Comparison of ENCODE assay signal across 8 mouse cellular contexts in the genomic region with DNA sequence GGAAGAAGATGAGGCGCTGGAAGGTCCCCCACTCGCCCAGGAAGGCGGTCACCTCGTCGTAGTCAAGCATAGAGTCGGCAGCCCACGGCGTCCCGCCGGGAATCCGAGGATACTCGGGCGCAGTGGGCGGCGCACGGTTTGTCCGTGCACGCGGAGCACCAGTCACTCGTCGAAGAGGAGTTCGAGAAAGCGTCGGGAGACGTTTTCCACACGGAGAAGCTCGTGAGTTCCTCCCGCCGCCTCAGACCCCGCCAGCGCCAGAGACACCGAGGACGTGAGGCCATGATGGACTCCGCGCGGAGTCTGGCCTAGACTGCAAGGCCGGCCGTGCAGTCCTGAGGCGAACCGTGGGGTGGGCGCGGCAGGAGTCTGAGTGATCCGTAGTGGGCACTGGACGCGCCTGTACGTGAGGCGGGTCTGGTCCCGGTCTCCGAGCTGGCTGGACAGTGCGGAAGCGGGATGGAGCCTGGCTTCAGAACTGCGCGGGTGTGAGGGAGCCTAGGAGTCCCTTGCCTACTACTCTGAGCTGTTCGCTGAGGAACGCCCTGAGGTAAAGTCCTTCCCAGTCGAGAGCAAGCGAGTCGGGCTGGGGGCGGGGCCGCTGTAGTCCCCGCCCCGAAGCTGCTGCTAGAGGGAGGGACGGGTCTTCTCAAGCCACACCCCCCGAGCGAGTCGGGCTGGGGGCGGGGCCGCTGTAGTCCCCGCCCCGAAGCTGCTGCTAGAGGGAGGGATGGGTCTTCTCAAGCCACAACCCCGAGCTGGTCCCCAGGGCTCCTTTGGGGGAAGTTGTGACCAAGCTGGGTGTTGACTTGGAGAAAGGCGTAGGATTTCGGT. TPM values are rescaled to one million over a fixed set of nuclear protein-coding genes. Genes with fewer than 3 reads are reported as not detected.
DNase-seq lines count a peak whose midpoint lies in the region; ATAC-seq and TF ChIP-seq lines count a peak whose summit lies in the region.

A gene (minus strand): TSS at position 545 of the 834 bp plus-strand sequence.

- no peak for TF ChIP-seq CTCF in E14TG2a.4 (conservative IDR thresholded peaks at IDR 0.05; ENCODE audit: low read length)
- no peak for TF ChIP-seq CTCF in liver, postnatal 0 days (IDR thresholded peaks at IDR 0.05; ENCODE audit: low read depth)
- no peak for TF ChIP-seq CTCF in testis, adult 2 months (IDR thresholded peaks at IDR 0.05; ENCODE audit: control insufficient read depth, insufficient read depth, insufficient replicate concordance, low read depth, low read length)

- WGBS in forebrain, embryonic 11.5 days, result 1% methylated on average over 73 of the region's 73 CpGs
- WGBS in heart, embryonic 16.5 days, result 2% methylated on average over 73 of the region's 73 CpGs
- under 1% methylated on average over 72 of the region's 73 CpGs for WGBS in liver, postnatal 0 days (ENCODE audit: insufficient replicate concordance)
- 2% methylated on average over 73 of the region's 73 CpGs for WGBS in neural tube, embryonic 13.5 days

- ATAC-seq in forebrain, embryonic 11.5 days (replicated peaks; ENCODE audit: low FRiP score), result peak; percentile 92
- peak; percentile 91 for ATAC-seq in heart, embryonic 16.5 days (replicated peaks; ENCODE audit: extremely low read depth, insufficient read depth, low FRiP score)
- ATAC-seq in liver, postnatal 0 days, result peak; percentile 95
- ATAC-seq in neural tube, embryonic 13.5 days (ENCODE audit: low read depth), result peak; percentile 96

- H3K27ac ChIP-seq in forebrain, embryonic 11.5 days (ENCODE audit: low read depth, low read length), result no peak within 1 kb of the TSS
- no peak within 1 kb of the TSS for H3K27ac ChIP-seq in heart, embryonic 16.5 days (ENCODE audit: low read length)
- no peak within 1 kb of the TSS for H3K27ac ChIP-seq in liver, postnatal 0 days (ENCODE audit: low read depth)
- H3K27ac ChIP-seq in neural tube, embryonic 13.5 days (replicated peaks), result no peak within 1 kb of the TSS
- H3K27ac ChIP-seq in testis, adult 2 months (ENCODE audit: control insufficient read depth, insufficient read depth, low read depth, low read length), result peak within 1 kb of the TSS; percentile 84

- H3K9me3 ChIP-seq in E14TG2a.4 (ENCODE audit: low read length), result no peaks in the 10 kb centered on the region
- no peaks in the 10 kb centered on the region for H3K9me3 ChIP-seq in forebrain, embryonic 11.5 days (ENCODE audit: control insufficient read depth, low read length)
- no peaks in the 10 kb centered on the region for H3K9me3 ChIP-seq in heart, embryonic 16.5 days (replicated peaks; ENCODE audit: control insufficient read depth, low read length)
- no peaks in the 10 kb centered on the region for H3K9me3 ChIP-seq in liver, postnatal 0 days (ENCODE audit: low read length)
- no peaks in the 10 kb centered on the region for H3K9me3 ChIP-seq in neural tube, embryonic 13.5 days

- H3K4me3 ChIP-seq in E14TG2a.4 (replicated peaks; ENCODE audit: low read length), result peak within 1 kb of the TSS; percentile 90
- peak within 1 kb of the TSS; percentile 55 for H3K4me3 ChIP-seq in forebrain, embryonic 11.5 days (ENCODE audit: low read depth, low read length)
- H3K4me3 ChIP-seq in heart, embryonic 16.5 days (ENCODE audit: low read length), result peak within 1 kb of the TSS; percentile 63
- H3K4me3 ChIP-seq in liver, postnatal 0 days (ENCODE audit: low read depth, low read length), result peak within 1 kb of the TSS; percentile 59
- peak within 1 kb of the TSS; percentile 58 for H3K4me3 ChIP-seq in neural tube, embryonic 13.5 days
- peak within 1 kb of the TSS; percentile 99 for H3K4me3 ChIP-seq in testis, adult 2 months (ENCODE audit: control insufficient read depth, low read depth, low read length)

- DNase-seq in c-Kit-positive CD71-positive TER-119-negative erythroid progenitor cells, embryonic 14.5 days (ENCODE audit: low read depth), result peak; percentile 73
- peak; percentile 89 for DNase-seq in forebrain, embryonic 11.5 days (ENCODE audit: low spot score)
- peak; percentile 80 to 90 for DNase-seq in kidney, postnatal 25 days
- peak; percentile 91 for DNase-seq in liver, postnatal 0 days

- peak within 1 kb of the TSS; percentile 93 for H3K4me2 ChIP-seq in forebrain, embryonic 11.5 days (ENCODE audit: low read depth, low read length, severe bottlenecking)
- peak within 1 kb of the TSS; percentile 92 for H3K4me2 ChIP-seq in heart, embryonic 16.5 days (ENCODE audit: low read depth, low read length)
- H3K4me2 ChIP-seq in liver, postnatal 0 days (ENCODE audit: low read depth, low read length), result peak within 1 kb of the TSS; percentile 98
- peak within 1 kb of the TSS; percentile 85 for H3K4me2 ChIP-seq in neural tube, embryonic 13.5 days

- peak within 1 kb of the TSS; percentile 63 for H3K9ac ChIP-seq in forebrain, embryonic 11.5 days (ENCODE audit: low read length)
- peak within 1 kb of the TSS; percentile 70 for H3K9ac ChIP-seq in heart, embryonic 16.5 days (ENCODE audit: low read length)
- peak within 1 kb of the TSS; percentile 67 for H3K9ac ChIP-seq in liver, postnatal 0 days (replicated peaks)
- H3K9ac ChIP-seq in neural tube, embryonic 13.5 days, result peak within 1 kb of the TSS; percentile 69

- TF ChIP-seq EP300 in liver, postnatal 0 days (IDR thresholded peaks at IDR 0.05; ENCODE audit: low read depth), result no peak

- H3K36me3 ChIP-seq in E14TG2a.4 (ENCODE audit: insufficient read depth, low read length), result no peaks in the 10 kb centered on the region
- no peaks in the 10 kb centered on the region for H3K36me3 ChIP-seq in forebrain, embryonic 11.5 days (ENCODE audit: control insufficient read depth, insufficient read depth, low read length)
- no peaks in the 10 kb centered on the region for H3K36me3 ChIP-seq in heart, embryonic 16.5 days (ENCODE audit: control insufficient read depth, insufficient read depth)
- peaks cover 10% of the 10 kb centered on the region; the same call in 1 of the 2 replicates for H3K36me3 ChIP-seq in liver, postnatal 0 days (replicated peaks; ENCODE audit: insufficient read depth, low read length)
- H3K36me3 ChIP-seq in neural tube, embryonic 13.5 days, result no peaks in the 10 kb centered on the region
- H3K36me3 ChIP-seq in testis, adult 2 months (ENCODE audit: control insufficient read depth, insufficient read depth, low read length), result no peaks in the 10 kb centered on the region

- peak; percentile 67 for TF ChIP-seq POLR2A in testis, adult 2 months (IDR thresholded peaks at IDR 0.05; ENCODE audit: control insufficient read depth, low read depth, low read length)

- peaks cover 16% of the 10 kb centered on the region for H3K4me1 ChIP-seq in E14TG2a.4 (replicated peaks; ENCODE audit: low read depth, low read length)
- no peaks in the 10 kb centered on the region for H3K4me1 ChIP-seq in forebrain, embryonic 11.5 days (replicated peaks; ENCODE audit: control insufficient read depth, insufficient read depth, low read length)
- no peaks in the 10 kb centered on the region; the same call in 1 of the 2 replicates for H3K4me1 ChIP-seq in heart, embryonic 16.5 days (ENCODE audit: control insufficient read depth, insufficient read depth, low read length)
- H3K4me1 ChIP-seq in liver, postnatal 0 days (ENCODE audit: insufficient read depth), result peaks cover 11% of the 10 kb centered on the region
- H3K4me1 ChIP-seq in neural tube, embryonic 13.5 days (replicated peaks), result peaks cover 6% of the 10 kb centered on the region; the same call in 1 of the 2 replicates
- peaks cover 3% of the 10 kb centered on the region; the same call in 1 of the 2 replicates for H3K4me1 ChIP-seq in testis, adult 2 months (ENCODE audit: control insufficient read depth, insufficient read depth, low read length)

- peaks cover 35% of the 10 kb centered on the region for H3K27me3 ChIP-seq in E14TG2a.4 (ENCODE audit: insufficient read depth, low read length)
- no peaks in the 10 kb centered on the region; the same call in 1 of the 2 replicates for H3K27me3 ChIP-seq in forebrain, embryonic 11.5 days (ENCODE audit: control insufficient read depth, insufficient read depth, low read length)
- H3K27me3 ChIP-seq in heart, embryonic 16.5 days (ENCODE audit: control insufficient read depth, insufficient read depth, low read length), result no peaks in the 10 kb centered on the region
- H3K27me3 ChIP-seq in liver, postnatal 0 days (ENCODE audit: insufficient read depth, low read length), result 0 out of 2 replicates have a peak, but pooled peaks cover 2% of the 10 kb centered on the region
- peaks cover 21% of the 10 kb centered on the region for H3K27me3 ChIP-seq in neural tube, embryonic 13.5 days
- no peaks in the 10 kb centered on the region for H3K27me3 ChIP-seq in testis, adult 2 months (ENCODE audit: control insufficient read depth, insufficient read depth, low read length)

RNA-seq across cellular contexts. Expression of the gene that starts here (rescaled TPM):
- polyA plus RNA-seq in forebrain, embryonic 11.5 days (2014; fragmentation: Nextera tagmentation; extraction: Ambion mirVana), result 2.3 and 3.5 TPM in 2 replicates
- 2.0 and 2.5 TPM in 2 replicates for polyA plus RNA-seq in heart, embryonic 16.5 days (2015; fragmentation: Nextera tagmentation; extraction: Ambion mirVana)
- polyA plus RNA-seq in liver, postnatal 0 days (2015; fragmentation: Nextera tagmentation; extraction: Ambion mirVana), result 0.90 and 1.3 TPM in 2 replicates
- 2.3 and 3.6 TPM in 2 replicates for polyA plus RNA-seq in neural tube, embryonic 13.5 days (2015; fragmentation: Nextera tagmentation; extraction: Ambion mirVana)
- polyA plus RNA-seq in testis, adult 2 months (2012; rRNA removed), result 67.2 and 68.6 TPM in 2 replicates

Comparison
In these comparisons a context has a peak if more than half of its experiments do, and no peak if none do; other contexts are left out.
1. RNA of the gene that starts here (polyA plus RNA-seq): 67.2 to 68.6 TPM in testis, adult 2 months; 2.3 to 3.6 TPM in neural tube, embryonic 13.5 days, 2.3 to 3.5 TPM in forebrain, embryonic 11.5 days, 2.0 to 2.5 TPM in heart, embryonic 16.5 days and 0.90 to 1.3 TPM in liver, postnatal 0 days; every median in the first group is over 10 times any median in the second.
2. Peak in every context shown above with its lines, with median percentiles within 50 percentile points of each other: H3K4me3 ChIP-seq, DNase-seq, ATAC-seq, H3K4me2 ChIP-seq and H3K9ac ChIP-seq.